ENCODE assay signal across 8 mouse cellular contexts in genomic region chr14:76503231-76503851, GRCm38 (mm10). TPM values are rescaled to one million over a fixed set of nuclear protein-coding genes. Genes with fewer than 3 reads are reported as not detected.
DNase-seq lines count a peak whose midpoint lies in the region; ATAC-seq and TF ChIP-seq lines count a peak whose summit lies in the region.

No protein-coding gene starts in this region.

- DNase-seq in heart, adult 2 months: no peak
- DNase-seq in heart, postnatal 25 days (ENCODE audit: low spot score): no peak
- DNase-seq in T-cell, adult 2 months (ENCODE audit: low spot score): peak; percentile 18
- peak; percentile 90 for DNase-seq in midbrain, embryonic 14.5 days
- DNase-seq in gastrocnemius, adult 18-20 months (ENCODE audit: low spot score): no peak
- no peak for DNase-seq in yolk sac, embryonic 10.5 days (ENCODE audit: low spot score)

- no peaks in the 10 kb centered on the region for H3K79me2 ChIP-seq in heart, adult 2 months (replicated peaks; ENCODE audit: control insufficient read depth, insufficient read depth, low read length)

- TF ChIP-seq POLR2A in heart, adult 2 months (IDR thresholded peaks at IDR 0.05; ENCODE audit: insufficient read depth, low read depth, low read length): no peak

- WGBS in heart, adult 2 months: 2% methylated on average over 13 of the region's 13 CpGs
- 4% methylated on average over 13 of the region's 13 CpGs for WGBS in midbrain, embryonic 14.5 days

- no peaks in the 10 kb centered on the region for H3K9me3 ChIP-seq in midbrain, embryonic 14.5 days (ENCODE audit: control insufficient read depth, low read length)

- peak overlapping the region; percentile 89 for H3K4me3 ChIP-seq in heart, adult 2 months
- peak overlapping the region; percentile 75 for H3K4me3 ChIP-seq in midbrain, embryonic 14.5 days (replicated peaks; ENCODE audit: low read depth, low read length)

- intact Hi-C loops in heart, adult 2 months (cut with DNase I): loop anchor here (1.0 to 10.0 kb wide), 4 partner anchors 201 to 505 kb away; no protein-coding TSS in a partner anchor
- intact Hi-C loops in heart, postnatal 25 days (cut with DNase I): loop anchor here (5.0 kb wide), 2 partner anchors 194 to 259 kb away; no protein-coding TSS in a partner anchor

- no peak for TF ChIP-seq EP300 in heart, adult 2 months (IDR thresholded peaks at IDR 0.05; ENCODE audit: insufficient read depth, low read depth, low read length)

- H3K9ac ChIP-seq in heart, adult 2 months (ENCODE audit: low read depth, low read length): 0 out of 2 replicates have a peak overlapping the region, but pooled peaks have one; percentile 33
- peak overlapping the region; percentile 99 for H3K9ac ChIP-seq in midbrain, embryonic 14.5 days (replicated peaks; ENCODE audit: low read length)

- peak overlapping the region; percentile 100 for H3K27ac ChIP-seq in heart, adult 2 months
- H3K27ac ChIP-seq in midbrain, embryonic 14.5 days (replicated peaks; ENCODE audit: low read depth, low read length): peak overlapping the region; percentile 100

- H3K4me2 ChIP-seq in midbrain, embryonic 14.5 days (ENCODE audit: low read length): peak overlapping the region; percentile 95

- H3K27me3 ChIP-seq in heart, adult 2 months (ENCODE audit: control insufficient read depth, insufficient read depth, low read length): no peaks in the 10 kb centered on the region
- H3K27me3 ChIP-seq in midbrain, embryonic 14.5 days (ENCODE audit: control insufficient read depth, insufficient read depth, low read length): no peaks in the 10 kb centered on the region

- H3K36me3 ChIP-seq in heart, adult 2 months (ENCODE audit: control insufficient read depth, insufficient read depth, low read length): peaks cover 12% of the 10 kb centered on the region
- H3K36me3 ChIP-seq in midbrain, embryonic 14.5 days (ENCODE audit: control insufficient read depth, insufficient read depth, low read length): peaks cover 20% of the 10 kb centered on the region

- peak; percentile 82 for TF ChIP-seq CTCF in heart, adult 2 months (IDR thresholded peaks at IDR 0.05)

- peaks cover 3% of the 10 kb centered on the region for H3K4me1 ChIP-seq in heart, adult 2 months (ENCODE audit: control insufficient read depth, insufficient read depth, low read length)
- peaks cover 21% of the 10 kb centered on the region for H3K4me1 ChIP-seq in midbrain, embryonic 14.5 days (ENCODE audit: control insufficient read depth, insufficient read depth, low read length)

- peak; percentile 43; the same call in 1 of the 2 replicates for ATAC-seq in erythroid progenitor cell, adult 5-6 weeks (replicated peaks; ENCODE audit: low FRiP score, poor library complexity, severe bottlenecking)
- ATAC-seq in inflammation-experienced regulatory T-cells, adult 6 months: peak; percentile 57
- no peak for ATAC-seq in midbrain, embryonic 14.5 days (ENCODE audit: low FRiP score, low TSS enrichment)

RNA-seq across cellular contexts. Expression of gene Serp2, which starts 53.3 kb away (rescaled TPM):
- under 1 TPM; 0.60 to 0.64 TPM for total RNA-seq in heart, adult 2 months (2021)
- polyA plus RNA-seq in heart, adult 2 months (2012; rRNA removed): 0.96 and 1.7 TPM in 2 replicates
- total RNA-seq in heart, postnatal 25 days (2021): 1 to 10 TPM in 1 of 2 experiments, under 1 TPM in 1; 0.47 to 1.0 TPM
- total RNA-seq in erythroid progenitor cell, adult 5-6 weeks (2015; ENCODE audit: low replicate concordance): not detected in 2 replicates
- not detected in 2 replicates for total RNA-seq in erythroid progenitor cell, adult 5-6 weeks (2017; ENCODE audit: low replicate concordance)
- polyA plus RNA-seq in inflammation-experienced regulatory T-cells, adult 6 months (2017; shearing (Covaris generic)): 10 to 100 TPM in 1 of 3 experiments, 1 to 10 TPM in 2; 1.5 to 11.1 (median 2.5) TPM
- polyA plus RNA-seq in midbrain, embryonic 14.5 days (2014; fragmentation: Nextera tagmentation; extraction: Ambion mirVana): 153 and 230 TPM in 2 replicates
- total RNA-seq in gastrocnemius, adult 18-20 months (2021): under 1 TPM in 1 of 2 experiments, not detected in 1; 0.45 TPM

Comparison
In these comparisons a context has a peak if more than half of its experiments do, and no peak if none do; other contexts are left out.
1. DNase-seq: peak in T-cell, adult 2 months (single experiment) and midbrain, embryonic 14.5 days (single experiment); none in heart, adult 2 months (0 of 2), heart, postnatal 25 days (single experiment), gastrocnemius, adult 18-20 months (single experiment) and yolk sac, embryonic 10.5 days (single experiment).